Mouse (Mus musculus): ENCODE results near the gene Ldhd.

The Ldhd gene

GRCm38 (mm10) chr8:111630105-111630521 is at the start of gene Ldhd:
Gene Ldhd (minus strand): TSS chr8:111630374.
- DNase-seq = peak in 1 of 2 experiments; percentile 25

DNA sequence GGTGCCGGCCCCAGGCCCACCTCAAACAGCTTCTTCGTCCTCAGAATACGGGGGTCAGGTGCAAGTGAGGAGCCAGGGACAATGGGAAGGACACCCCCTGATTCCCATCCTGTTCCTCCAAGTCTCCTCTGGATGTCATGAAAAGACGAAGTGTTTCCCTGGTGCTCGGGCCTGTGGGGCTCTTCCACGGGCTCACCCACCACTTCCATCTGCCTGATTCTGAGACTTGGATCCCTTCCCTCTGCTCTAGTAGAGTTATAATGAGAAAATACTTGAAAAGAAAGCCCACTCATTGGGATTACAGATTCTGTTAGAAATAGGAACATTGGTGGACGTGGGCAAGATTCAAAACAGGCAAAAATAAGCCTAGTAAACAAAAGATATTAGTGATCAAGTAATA is 48.7 kb upstream of the Ldhd start:
- DNase-seq = no peak

- no peak for DNase-seq
Observed at GRCm38 (mm10) chr8:111678111-111678510, 47.9 kb upstream of the Ldhd start.

DNA sequence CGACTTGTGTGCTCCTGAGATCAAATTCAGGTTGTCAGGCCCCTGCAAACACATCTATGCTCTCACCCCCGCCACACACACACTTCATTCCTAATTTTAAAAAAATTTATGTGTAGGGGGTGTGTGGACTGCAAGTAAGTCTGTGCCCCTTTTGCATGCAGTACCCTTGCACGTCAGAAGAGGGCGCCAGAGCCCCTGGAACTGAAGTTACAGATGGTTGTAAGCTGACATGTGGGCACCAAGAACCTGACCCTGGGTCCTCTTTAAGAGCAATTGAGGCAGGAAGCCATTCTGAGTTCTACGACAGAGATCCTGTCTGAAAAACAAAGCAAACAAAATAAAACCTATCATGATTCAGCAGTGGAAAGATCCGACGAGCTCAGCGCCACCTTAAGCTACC is 46.1 kb upstream of the Ldhd start:
- DNase-seq = peak; percentile 32 to 40

- no peak for DNase-seq
Observed at GRCm38 (mm10) chr8:111666751-111667150, 36.6 kb upstream of the Ldhd start.

DNA sequence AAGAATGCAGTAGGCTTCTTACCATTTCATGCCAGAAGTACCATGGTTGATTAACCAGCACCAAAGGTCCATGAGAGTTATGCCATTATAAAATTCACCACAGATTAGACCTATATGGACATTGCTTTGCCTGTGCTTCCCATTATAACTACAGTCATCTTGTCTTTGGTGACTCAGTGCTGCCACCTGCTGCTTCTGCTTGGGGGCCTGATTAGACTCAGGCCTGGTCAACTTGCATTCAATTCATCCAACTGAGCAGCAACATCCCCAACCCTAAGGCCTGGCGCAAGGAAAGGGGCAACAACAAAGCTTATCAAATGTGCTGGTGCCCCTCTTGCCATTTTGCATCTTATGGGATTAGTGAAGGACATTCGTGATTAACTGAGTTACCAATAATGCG is 32.3 kb upstream of the Ldhd start:
- peak; percentile 60 to 69 for DNase-seq

DNA sequence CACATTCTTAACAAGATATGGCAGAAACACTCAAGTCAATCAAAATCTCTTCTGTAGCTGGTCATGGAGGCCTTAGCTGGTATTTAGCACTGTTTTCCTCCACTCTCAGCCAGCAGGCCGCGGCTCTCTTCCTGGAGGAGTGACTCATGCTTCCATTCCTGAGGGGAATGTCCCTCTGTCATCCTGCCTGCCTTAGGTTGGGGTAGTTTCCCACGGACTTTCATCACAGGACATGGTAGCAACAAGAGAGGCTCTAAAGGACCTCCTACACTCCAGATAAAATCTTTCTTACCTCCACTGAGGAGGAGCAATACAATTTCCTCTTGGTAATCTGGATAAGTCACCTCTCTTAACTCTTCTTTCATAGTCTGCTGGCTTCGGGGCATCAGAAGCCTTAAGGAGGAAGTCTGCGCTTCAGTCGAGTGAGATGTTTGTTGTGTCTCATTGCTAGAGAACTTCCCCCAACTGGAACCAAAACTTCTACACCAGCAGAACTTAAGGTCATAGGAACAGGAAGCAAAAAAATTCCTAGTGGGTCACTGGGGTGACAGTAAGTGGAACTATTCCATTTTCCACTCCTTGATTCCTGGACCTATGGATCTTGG is 28.7 kb upstream of the Ldhd start:
- no peak for DNase-seq

- DNase-seq = no peak
Observed at GRCm38 (mm10) chr8:111657312-111657854, 27.2 kb upstream of the Ldhd start.

DNA sequence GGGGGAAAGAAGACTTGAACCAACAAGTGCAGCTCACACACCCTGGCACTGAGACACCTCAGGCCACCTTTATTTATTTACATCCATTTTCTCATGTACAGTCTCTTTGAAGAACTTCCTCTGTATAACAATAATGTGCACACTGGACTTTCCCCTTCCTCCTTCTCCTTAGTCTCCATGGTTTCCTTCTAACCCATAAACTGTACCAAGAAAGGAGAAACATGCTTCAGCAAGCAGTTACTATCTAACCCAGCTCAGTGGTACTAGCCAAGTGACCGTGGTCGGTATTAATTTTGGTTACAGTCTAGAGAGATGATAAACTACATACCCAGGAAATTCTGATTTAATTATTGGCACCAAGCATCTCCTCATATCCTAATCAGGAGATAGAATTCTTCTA is 23.4 kb upstream of the Ldhd start:
- DNase-seq = no peak

DNA sequence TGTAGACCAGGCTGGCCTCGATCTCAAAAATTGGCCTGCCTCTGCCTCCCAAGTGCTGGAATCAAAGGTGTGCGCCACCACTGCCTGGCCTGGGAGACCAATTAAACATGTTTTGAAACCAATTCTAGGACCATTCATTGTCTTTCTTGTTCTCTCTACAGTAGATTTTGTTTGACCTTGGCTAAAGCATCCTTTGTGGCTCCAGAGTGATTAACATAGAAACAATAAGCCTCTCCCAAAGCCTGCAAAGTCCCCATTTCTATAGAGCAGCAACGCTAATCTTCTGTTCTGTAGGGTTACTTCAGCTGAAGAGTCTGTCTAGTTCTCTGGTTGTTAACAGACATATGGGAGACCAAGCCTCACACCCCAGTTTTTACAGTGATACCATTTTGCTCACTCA is 20.5 kb upstream of the Ldhd start:
- DNase-seq = no peak

- DNase-seq = no peak
Observed at GRCm38 (mm10) chr8:111648834-111649233, 18.7 kb upstream of the Ldhd start.

- DNase-seq = peak in 1 of 2 experiments; percentile 24
Observed at GRCm38 (mm10) chr8:111645715-111646114, 15.5 kb upstream of the Ldhd start.

- DNase-seq = peak; percentile 44 to 63
Observed at GRCm38 (mm10) chr8:111644286-111645051, 14.3 kb upstream of the Ldhd start.

DNA sequence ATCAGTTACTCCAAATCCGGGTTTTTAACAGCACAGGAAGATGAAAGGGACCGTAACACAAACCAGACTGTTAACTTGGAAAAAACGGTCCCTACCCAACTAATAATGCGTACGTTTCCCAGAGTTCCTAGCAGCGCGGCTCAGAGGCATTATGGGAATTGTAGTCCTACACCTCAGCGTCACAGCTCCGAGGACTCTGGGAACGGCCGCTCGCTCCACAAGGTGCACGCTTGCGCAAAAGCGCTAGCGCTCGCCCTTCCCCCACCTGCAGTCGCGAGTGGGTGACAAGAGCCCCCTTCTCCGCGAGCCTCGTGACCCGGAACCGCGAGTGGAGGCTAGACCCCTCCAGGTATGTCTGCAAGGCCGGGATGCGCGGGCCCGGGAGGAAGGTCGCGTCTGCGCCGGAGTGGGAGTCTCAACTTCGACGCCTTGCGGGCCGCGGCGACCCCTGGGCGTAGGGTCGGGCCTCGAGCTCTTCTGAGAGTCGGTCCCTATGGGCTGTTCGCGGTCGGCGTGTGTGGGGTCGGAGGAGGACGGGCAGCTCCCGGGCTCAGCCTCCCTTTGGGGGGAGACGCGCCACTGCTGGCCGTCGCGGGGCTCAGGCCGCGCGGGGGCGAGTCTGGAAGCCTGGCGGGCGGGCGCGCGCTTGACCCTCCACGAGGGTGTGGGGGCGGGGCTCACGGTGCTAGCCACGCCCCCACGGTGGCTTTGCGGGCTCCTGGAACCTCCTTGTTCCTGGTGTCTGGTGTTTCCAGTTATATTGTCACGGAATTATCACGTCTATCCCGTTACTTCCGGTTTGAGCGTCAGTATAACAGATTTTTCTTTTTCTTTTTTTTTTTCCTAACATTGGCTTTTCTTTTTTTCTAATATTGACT is 13.3 kb upstream of the Ldhd start, which contains the start of gene Zfp1:
TSS of gene Zfp1 (plus strand) at position 138 of the 878 bp plus-strand sequence.
- DNase-seq = peak; percentile 90 to 94

DNA sequence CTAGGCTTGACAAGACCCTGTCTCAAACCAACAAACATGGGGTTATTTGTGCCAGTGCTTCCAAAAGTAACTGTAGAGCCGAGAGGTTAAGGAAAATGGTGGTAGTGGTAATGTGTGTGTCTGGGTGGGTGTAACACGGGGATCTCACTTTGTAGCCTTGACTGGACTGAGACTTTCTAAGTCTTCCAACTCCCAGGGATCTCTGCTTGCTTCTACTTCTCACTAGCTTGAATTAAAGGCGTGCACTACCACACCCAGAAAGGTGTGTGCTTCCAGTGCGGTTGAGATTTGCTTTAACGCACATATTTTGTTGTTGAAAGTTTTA is 12.7 kb upstream of the Ldhd start:
- no peak for DNase-seq

GRCm38 (mm10) chr8:111642496-111642895 is 12.3 kb upstream of the Ldhd start:
- peak in 1 of 2 experiments; percentile 26 for DNase-seq

GRCm38 (mm10) chr8:111641064-111641463 is 10.9 kb upstream of the Ldhd start:
- no peak for DNase-seq

- DNase-seq = no peak
Observed at GRCm38 (mm10) chr8:111638086-111638485, 7.9 kb upstream of the Ldhd start.

DNA sequence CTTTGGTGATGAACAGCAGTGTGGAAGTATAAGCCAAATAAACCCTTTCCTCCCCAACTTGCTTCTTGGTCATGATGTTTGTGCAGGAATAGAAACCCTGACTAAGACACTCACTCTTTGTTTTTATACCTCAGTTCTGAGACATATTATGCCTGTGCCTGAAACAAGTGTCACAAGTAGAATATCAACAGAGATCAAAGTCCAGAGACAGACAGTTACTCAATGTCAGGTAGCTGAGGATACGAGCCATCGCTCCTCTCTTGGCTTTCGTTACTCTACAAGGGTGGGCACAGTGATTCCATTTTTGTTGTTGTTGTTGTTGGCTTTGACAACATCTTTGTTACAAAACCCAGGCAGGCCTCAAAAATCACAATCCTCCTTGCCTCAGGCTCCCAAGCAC is 2.8 kb upstream of the Ldhd start:
- DNase-seq = no peak

- no peak for DNase-seq
Observed at GRCm38 (mm10) chr8:111631589-111631988, 1.4 kb upstream of the Ldhd start.

- DNase-seq = peak in 1 of 2 experiments; percentile 59
Observed at GRCm38 (mm10) chr8:111628894-111629501, 1.2 kb downstream of the Ldhd start.

DNA sequence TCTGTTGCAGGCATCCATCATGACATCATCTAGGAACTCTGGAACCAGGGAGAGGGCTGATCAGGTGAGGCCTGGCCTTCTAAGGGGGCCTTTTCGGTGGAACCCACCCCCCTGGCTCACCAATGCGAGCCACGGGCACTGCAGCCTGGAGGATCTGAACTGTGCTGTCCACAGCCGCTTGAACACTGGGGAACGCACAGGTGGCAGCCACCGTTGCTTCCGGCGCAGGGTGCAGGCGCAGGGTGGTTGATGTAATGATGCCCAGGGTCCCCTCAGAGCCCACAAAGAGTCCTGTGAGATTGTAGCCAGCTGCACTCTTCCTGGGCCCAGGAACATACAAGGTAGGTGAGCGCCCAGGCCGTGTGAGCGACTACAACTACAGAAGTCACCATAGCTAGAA is 1.8 kb downstream of the Ldhd start:
- DNase-seq = peak; percentile 59 to 73

GRCm38 (mm10) chr8:111627923-111628322 is 2.3 kb downstream of the Ldhd start:
- DNase-seq = no peak
